Mouse (Mus musculus) thymus, postnatal 4 days (tissue): ENCODE measurements around the gene Gm47955.
A peak's percentile ranks its signal among the peaks of the same experiment; 100 is the strongest.
"Not testable (repeated sequence)": the region's sequence is repeated elsewhere in the genome, so short reads cannot be mapped to it uniquely, and the experiment has no call there.

ENCODE experiments used
- DNase-seq: peaks from one replicate; pipeline ENCODE4 v3.0.0; 2021

The Gm47955 gene

GRCm38 (mm10) chr1:82959870-82960385, at the start of gene Gm47955:
Gene Gm47955, plus strand, starts transcription at chr1:82960286.
- DNase-seq = no peak

- DNase-seq = no peak
Observed at GRCm38 (mm10) chr1:82913025-82913424, 47.1 kb upstream of the Gm47955 start, which contains the start of gene A030005L19Rik. Gene A030005L19Rik, plus strand, starts transcription at chr1:82913325.

DNA sequence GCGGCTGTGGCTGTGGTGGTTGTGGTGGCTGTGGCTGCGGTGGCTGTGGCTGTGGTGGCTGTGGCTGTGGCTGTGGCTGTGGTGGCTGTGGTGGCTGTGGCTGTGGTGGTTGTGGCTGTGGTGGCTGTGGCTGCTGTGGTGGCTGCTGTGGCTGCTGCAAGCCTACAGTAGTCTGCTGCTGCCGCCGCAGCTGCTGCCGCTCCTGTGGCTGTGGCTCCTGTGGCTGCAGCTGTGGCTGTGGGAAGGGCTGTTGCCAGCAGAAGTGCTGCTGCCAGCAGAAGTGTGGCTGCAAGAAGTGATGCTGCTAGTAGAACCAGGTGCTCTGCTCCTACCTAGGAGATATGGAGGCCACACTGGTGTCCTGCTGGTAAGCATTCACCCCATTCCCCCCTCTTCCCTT, 46.7 kb upstream of the Gm47955 start:
- not testable (repeated sequence) for DNase-seq

DNA sequence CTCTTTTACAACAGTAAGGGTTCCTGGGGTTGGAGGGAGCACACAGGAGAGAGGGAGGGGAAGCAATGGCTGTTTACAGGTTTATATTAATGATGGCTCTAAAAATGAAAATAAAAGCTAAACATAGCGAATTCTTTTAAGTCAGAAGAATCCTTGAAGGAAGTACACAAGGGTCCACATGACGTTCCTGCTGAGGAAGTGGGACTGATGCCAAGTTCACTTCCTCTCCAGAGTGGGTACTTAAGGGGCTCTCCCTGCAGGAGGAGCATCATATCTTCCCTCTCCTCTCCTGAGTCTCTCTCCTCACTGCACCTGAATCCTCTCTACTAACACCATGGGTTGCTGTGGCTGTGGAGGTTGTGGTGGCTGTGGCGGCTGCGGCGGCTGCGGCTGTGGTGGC, 35.4 kb upstream of the Gm47955 start, which contains the start of gene A030014E15Rik:
Gene A030014E15Rik, plus strand, starts transcription at position 268 of the 400 bp plus-strand sequence.
- DNase-seq = no peak

GRCm38 (mm10) chr1:82930558-82930957, 29.5 kb upstream of the Gm47955 start:
- DNase-seq = not testable (repeated sequence)

DNA sequence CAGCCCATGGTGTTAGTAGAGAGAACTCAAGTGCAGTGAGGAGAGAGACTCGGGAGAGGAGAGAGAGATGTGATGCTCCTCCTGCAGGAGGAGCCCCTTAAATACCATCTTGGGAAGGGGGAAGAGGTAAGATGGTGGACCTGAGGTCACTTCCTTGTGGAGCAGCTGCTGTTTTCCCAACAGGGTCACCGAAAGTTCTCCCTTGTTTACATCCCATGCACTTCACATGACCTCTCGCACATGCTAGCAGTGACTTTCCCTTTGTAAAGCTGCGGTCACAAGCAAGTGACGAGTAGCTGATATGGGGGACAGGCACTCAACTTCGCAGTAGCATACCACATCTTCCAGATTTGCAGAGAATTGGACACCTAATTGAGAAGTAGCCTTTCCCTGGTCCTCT, 28.8 kb upstream of the Gm47955 start, which contains the start of gene Gm6217:
Gene Gm6217, minus strand, starts transcription at position 74 of the 400 bp plus-strand sequence.
- DNase-seq = not testable (repeated sequence)

DNA sequence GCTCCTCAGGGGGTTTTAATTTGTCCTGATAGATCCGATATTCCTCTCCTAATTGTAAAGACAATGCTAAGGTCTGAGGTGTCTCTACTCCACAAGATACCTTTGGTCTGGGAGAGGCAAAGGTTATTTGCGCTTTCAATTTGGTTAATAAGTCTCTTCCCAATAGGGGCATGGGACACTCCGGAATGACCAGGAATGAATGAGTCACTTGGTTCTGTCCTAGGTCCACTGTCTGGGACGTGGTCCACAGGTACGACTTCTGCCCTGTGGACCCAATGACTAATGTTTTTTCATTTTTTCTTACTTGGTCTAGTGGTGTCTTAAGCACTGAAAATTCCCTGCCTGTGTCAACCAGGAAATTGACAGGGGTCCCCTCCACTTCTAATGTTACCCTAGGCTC, 21.4 kb upstream of the Gm47955 start:
- no peak for DNase-seq

DNA sequence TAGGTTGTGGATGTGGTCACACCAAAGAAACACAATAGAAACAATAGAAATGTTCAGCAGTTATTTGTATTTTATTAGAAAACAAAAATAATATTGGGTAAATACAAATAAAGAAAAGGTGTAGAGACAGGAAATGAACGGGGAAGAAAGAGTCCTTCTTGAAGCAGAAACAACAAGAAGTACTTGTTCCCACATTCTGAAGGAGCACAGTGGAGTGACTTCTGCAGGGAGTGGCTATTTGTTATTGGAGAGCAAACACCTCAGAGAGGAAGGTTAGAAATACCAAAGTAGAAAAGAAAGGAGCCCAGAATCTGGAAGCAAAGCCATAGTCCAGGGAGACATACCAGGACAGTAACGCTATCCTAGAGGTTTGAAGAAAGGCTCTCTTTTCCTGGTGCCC, 17.6 kb upstream of the Gm47955 start:
- not testable (repeated sequence) for DNase-seq

DNA sequence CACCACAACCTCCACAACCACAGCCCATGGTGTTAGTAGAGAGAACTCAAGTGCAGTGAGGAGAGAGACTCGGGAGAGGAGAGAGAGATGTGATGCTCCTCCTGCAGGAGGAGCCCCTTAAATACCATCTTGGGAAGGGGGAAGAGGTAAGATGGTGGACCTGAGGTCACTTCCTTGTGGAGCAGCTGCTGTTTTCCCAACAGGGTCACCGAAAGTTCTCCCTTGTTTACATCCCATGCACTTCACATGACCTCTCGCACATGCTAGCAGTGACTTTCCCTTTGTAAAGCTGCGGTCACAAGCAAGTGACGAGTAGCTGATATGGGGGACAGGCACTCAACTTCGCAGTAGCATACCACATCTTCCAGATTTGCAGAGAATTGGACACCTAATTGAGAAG, 16.8 kb upstream of the Gm47955 start, which contains the start of gene A030003K21Rik:
Gene A030003K21Rik, minus strand, starts transcription at position 94 of the 400 bp plus-strand sequence.
- not testable (repeated sequence) for DNase-seq

GRCm38 (mm10) chr1:82946029-82946428, 14.1 kb upstream of the Gm47955 start:
- DNase-seq = peak; percentile 16

GRCm38 (mm10) chr1:82948601-82949000, 11.5 kb upstream of the Gm47955 start:
- DNase-seq = no peak

- not testable (repeated sequence) for DNase-seq
Observed at GRCm38 (mm10) chr1:82955913-82956312, 4.2 kb upstream of the Gm47955 start, which contains the start of gene Gm7544. Gene Gm7544, minus strand, starts transcription at chr1:82956013.

GRCm38 (mm10) chr1:82966413-82966812, 6.3 kb downstream of the Gm47955 start:
- no peak for DNase-seq

- no peak for DNase-seq
Observed at GRCm38 (mm10) chr1:82972046-82972445, 12.0 kb downstream of the Gm47955 start.

- DNase-seq = no peak
Observed at GRCm38 (mm10) chr1:82973244-82973643, 13.2 kb downstream of the Gm47955 start.

DNA sequence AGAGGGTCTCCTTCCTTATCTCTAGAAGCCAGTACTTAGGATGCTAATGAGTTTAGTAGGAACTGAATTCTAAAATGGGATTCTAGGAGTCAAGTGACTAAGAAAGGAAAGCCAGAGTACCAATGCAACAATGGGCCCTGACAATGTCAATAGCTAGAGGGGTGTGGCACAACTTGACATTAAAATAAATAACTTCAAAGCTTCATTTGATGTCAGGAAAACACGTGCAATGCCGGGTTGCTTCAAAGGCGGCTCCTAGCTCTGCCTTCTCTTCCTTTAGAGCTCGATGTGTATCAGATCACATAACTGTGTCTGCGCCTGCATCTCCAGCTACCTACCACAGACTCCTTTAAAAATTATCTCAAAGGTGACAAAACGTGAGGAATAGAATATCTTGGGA, 13.8 kb downstream of the Gm47955 start:
- DNase-seq = peak; percentile 43

DNA sequence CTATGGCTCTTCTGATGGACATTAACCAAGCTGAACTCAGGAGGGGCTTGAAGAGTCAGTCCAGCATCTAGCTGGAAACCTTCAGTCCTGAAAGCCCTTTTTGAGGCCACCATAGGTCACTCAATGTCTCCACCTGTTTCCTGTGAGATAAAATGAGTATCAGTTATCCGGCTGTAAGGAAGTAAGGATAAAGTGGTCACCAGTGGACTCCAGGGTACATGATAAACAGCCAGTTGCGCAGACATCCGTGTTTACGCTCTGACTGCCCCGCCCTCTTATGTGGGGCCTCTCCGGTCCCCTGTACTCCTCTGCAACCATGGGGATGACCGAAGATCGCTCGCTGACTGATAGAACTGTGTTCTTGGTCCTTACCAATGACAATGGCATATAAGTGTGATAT, 14.3 kb downstream of the Gm47955 start:
- DNase-seq = no peak

GRCm38 (mm10) chr1:82975750-82976149, 15.7 kb downstream of the Gm47955 start:
- DNase-seq = peak; percentile 18

DNA sequence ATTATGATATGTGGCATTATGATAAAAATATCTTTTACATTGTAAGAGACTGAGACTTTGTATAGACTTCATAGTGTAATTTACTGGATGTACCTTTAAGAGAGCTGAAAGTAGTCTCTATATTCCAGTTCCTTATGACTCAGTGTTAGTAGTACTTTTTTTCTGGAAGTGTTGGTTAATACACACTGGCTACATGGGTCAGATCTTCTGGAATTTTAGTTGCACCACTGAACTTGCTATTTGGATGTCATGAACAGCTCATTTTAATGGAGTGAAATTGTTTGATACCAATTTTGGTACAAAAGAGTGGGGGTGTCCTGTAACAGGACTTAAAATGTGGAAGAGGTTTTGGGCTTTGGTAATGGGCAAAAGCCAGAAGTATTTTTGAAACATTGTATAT, 17.8 kb downstream of the Gm47955 start:
- no peak for DNase-seq

GRCm38 (mm10) chr1:82986738-82987137, 26.7 kb downstream of the Gm47955 start:
- no peak for DNase-seq

DNA sequence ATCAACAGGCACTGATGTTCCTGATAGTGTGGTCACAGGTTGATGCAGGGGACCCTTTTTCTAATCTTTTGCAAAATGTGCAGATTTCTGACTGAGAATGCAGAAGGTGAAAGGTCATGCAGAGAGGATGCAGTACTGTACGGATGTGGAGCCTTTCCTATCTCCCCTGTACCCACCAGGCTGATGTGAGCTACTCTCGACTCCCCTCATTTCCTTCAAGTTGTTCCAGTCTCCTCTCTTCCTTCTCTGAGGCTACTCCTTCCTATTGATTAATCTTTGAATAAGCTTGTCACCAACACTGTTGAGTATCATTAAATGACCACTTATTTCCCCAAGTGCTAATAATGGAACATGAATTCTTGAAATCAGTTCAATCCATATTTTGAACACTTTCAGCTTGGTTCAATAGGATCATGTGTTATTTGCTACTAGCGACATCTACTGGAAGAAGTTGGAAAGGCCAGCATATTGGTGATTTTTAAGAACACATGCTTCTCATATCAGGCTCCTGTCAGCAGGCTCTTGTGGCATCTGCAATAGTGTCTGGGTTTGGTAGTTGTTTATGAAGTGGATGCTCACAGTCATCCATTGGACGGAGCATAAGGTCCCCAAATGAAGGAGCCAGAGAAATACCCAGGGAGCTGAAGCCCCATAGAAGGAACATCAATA, 27.6 kb downstream of the Gm47955 start:
- DNase-seq = peak; percentile 35

GRCm38 (mm10) chr1:82991062-82991461, 31.0 kb downstream of the Gm47955 start:
- no peak for DNase-seq

- no peak for DNase-seq
Observed at GRCm38 (mm10) chr1:82991596-82991995, 31.5 kb downstream of the Gm47955 start.

- DNase-seq = no peak
Observed at GRCm38 (mm10) chr1:82992093-82992492, 32.0 kb downstream of the Gm47955 start.
